Mouse (Mus musculus): ENCODE data around the gene St3gal3.

GRCm38 (mm10) chr4:117894601-117895000, 240.1 kb downstream of the St3gal3 start:
- TF ChIP-seq CTCF (IDR thresholded peaks at IDR 0.05; ENCODE audit: extremely low read depth, insufficient read depth, insufficient read length, insufficient replicate concordance) = no peak
- no peak for TF ChIP-seq POLR2A (IDR thresholded peaks at IDR 0.05; ENCODE audit: low read depth, low read length)
